Mouse (Mus musculus) neutrophil, adult 83 days (primary cell): ENCODE measurements around the gene Drd4. TPM values are rescaled to one million over a fixed set of nuclear protein-coding genes. Genes with fewer than 3 reads are reported as not detected.

Experiments
- total RNA-seq, 2 experiments: library from RNA; stranded (reverse); gene quantifications; one replicate each; pipeline ENCODE4 v1.2.4; 2023

Gene Drd4
- not detected for total RNA-seq

GRCm38 (mm10) chr7:141291921-141292582, at the start of gene Drd4:
TSS of gene Drd4 (plus strand) at chr7:141292006.

GRCm38 (mm10) chr7:141265739-141266561, 25.9 kb upstream of the Drd4 start, which contains the start of gene Irf7:
TSS of gene Irf7 (minus strand) at chr7:141266481.

GRCm38 (mm10) chr7:141276546-141276945, 15.3 kb upstream of the Drd4 start, which contains the start of gene Cdhr5:
TSS of gene Cdhr5 (minus strand) at chr7:141276786.

GRCm38 (mm10) chr7:141278766-141279590, 12.8 kb upstream of the Drd4 start, which contains the start of gene Sct:
TSS of gene Sct (minus strand) at chr7:141279133.

GRCm38 (mm10) chr7:141327469-141328372, 35.9 kb downstream of the Drd4 start, which contains the start of the genes Deaf1 and Tmem80:
TSS of gene Deaf1 (minus strand) at chr7:141327690.
TSS of gene Tmem80 (plus strand) at chr7:141327739.

GRCm38 (mm10) chr7:141338576-141339131, 46.8 kb downstream of the Drd4 start, which contains the start of gene Eps8l2:
TSS of gene Eps8l2 (plus strand) at chr7:141338880.

Other genes with a start within 250 kb of the Drd4 start
- gene B4galnt4, start 230.9 kb upstream of the Drd4 start, total RNA-seq: 1 to 10 TPM in 1 of 2 experiments, under 1 TPM in 1; 0.73 to 1.3 TPM
- gene Pkp3, start 213.8 kb upstream of the Drd4 start, total RNA-seq: 1 to 10 TPM; 3.7 to 4.0 TPM
- gene Sigirr, start 191.4 kb upstream of the Drd4 start, total RNA-seq: 1 to 10 TPM; 5.3 to 6.2 TPM
- gene Ano9, start 174.2 kb upstream of the Drd4 start, total RNA-seq: not detected
- 10 to 100 TPM; 20.7 to 23.3 TPM for gene Ptdss2, start 169.6 kb upstream of the Drd4 start, total RNA-seq
- gene Rnh1, start 119.1 kb upstream of the Drd4 start, total RNA-seq: 10 to 100 TPM; 83.3 to 88.8 TPM
- gene Hras, start 98.0 kb upstream of the Drd4 start, total RNA-seq: 10 to 100 TPM; 25.7 to 32.3 TPM
- gene Lrrc56, start 97.8 kb upstream of the Drd4 start, total RNA-seq: 1 to 10 TPM; 3.9 to 6.0 TPM
- gene Lmntd2, start 77.9 kb upstream of the Drd4 start, total RNA-seq: not detected
- 1 to 10 TPM; 4.7 to 7.6 TPM for gene Rassf7, start 76.1 kb upstream of the Drd4 start, total RNA-seq
- 10 to 100 TPM; 70.9 to 73.3 TPM for gene Phrf1, start 63.2 kb upstream of the Drd4 start, total RNA-seq
- 10 to 100 TPM; 36.2 to 42.0 TPM for gene Irf7, start 25.5 kb upstream of the Drd4 start, total RNA-seq
- gene Cdhr5, start 15.2 kb upstream of the Drd4 start, total RNA-seq: not detected
- gene Sct, start 12.9 kb upstream of the Drd4 start, total RNA-seq: not detected
- 10 to 100 TPM; 24.3 to 35.7 TPM for gene Deaf1, start 35.7 kb downstream of the Drd4 start, total RNA-seq
- 10 to 100 TPM in 1 of 2 experiments, 1 to 10 TPM in 1; 8.5 to 11.1 TPM for gene Tmem80, start 35.7 kb downstream of the Drd4 start, total RNA-seq
- gene Eps8l2, start 46.9 kb downstream of the Drd4 start, total RNA-seq: under 1 TPM; 0.26 to 0.60 TPM
- 100 to 1,000 TPM; 644 to 676 TPM for gene Taldo1, start 100.2 kb downstream of the Drd4 start, total RNA-seq
- 10 to 100 TPM; 20.7 to 21.1 TPM for gene Gatd1, start 122.1 kb downstream of the Drd4 start, total RNA-seq
- gene Cend1, start 137.5 kb downstream of the Drd4 start, total RNA-seq: not detected
- 10 to 100 TPM; 13.1 to 17.9 TPM for gene Slc25a22, start 145.9 kb downstream of the Drd4 start, total RNA-seq
- gene Pidd1, start 152.0 kb downstream of the Drd4 start, total RNA-seq: 10 to 100 TPM; 14.4 to 16.1 TPM
- gene Rplp2, start 155.4 kb downstream of the Drd4 start, total RNA-seq: 100 to 1,000 TPM; 767 to 918 TPM
- gene Pnpla2, start 163.2 kb downstream of the Drd4 start, total RNA-seq: 10 to 100 TPM; 73.0 to 87.7 TPM
- 1 to 10 TPM; 3.7 to 8.1 TPM for gene Cracr2b, start 169.1 kb downstream of the Drd4 start, total RNA-seq
- 10 to 100 TPM; 11.9 to 15.1 TPM for gene Cd151, start 175.4 kb downstream of the Drd4 start, total RNA-seq
- gene Polr2l, start 183.1 kb downstream of the Drd4 start, total RNA-seq: 10 to 100 TPM; 12.5 to 14.0 TPM
- gene Tspan4, start 183.2 kb downstream of the Drd4 start, total RNA-seq: 1 to 10 TPM; 3.2 TPM
- 10 to 100 TPM; 20.7 to 21.3 TPM for gene Chid1, start 247.9 kb downstream of the Drd4 start, total RNA-seq